Mouse (Mus musculus) cerebellum, adult 18-20 months (tissue): ENCODE measurements at regions not wholly inside any gene's neighbourhood (a gene's known extent, or its start where the extent isn't known, plus 50 kb on each side); places are given as distances from the start of the nearest gene placed in this dataset.

Experiments
- DNase-seq, 2 experiments: peaks; one replicate each; pipeline ENCODE4 v3.0.0; 2021

DNA sequence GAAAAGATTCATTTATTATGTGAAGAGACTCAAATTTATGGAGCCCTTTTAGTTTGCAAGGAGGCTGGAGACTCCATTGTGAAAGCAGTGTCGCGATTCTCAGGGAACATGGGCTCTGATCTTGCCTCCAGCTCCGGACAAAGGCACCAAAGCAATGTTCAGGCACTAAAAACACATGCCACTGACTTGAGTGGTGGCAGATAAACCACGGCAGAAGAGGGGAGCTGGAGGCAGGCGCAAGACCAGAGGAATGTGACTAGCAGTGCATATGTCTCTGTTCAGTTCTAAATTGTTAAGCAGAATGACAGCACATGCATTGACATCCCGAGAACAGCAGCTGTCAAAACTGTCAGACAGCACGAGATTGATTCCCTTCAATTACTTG lies 98.5 kb upstream of the Trp63 start:
- no peak for DNase-seq

DNA sequence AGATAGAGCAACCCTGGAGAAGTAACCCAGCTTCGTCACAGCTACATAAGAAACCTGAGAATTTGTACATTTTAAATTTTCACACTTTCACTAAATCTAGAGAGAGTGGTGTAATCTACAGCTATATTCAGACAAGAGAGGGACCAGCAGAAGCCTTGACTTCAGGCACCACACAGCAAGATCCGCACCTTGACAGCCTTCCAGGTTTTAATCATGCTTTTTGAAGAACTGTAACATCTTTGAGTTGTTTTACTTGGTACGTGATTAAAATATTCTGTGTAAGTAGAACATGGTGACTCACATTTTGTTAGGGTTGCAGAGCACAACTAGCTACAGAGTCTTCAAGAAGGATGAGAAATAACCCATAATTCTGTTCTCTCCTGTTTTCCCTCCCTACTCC lies 97.6 kb upstream of the Trp63 start:
- DNase-seq, result no peak

GRCm38 (mm10) chr16:25587879-25588347 lies 95.7 kb upstream of the Trp63 start:
- DNase-seq, result no peak

GRCm38 (mm10) chr16:25597435-25597834 lies 86.1 kb upstream of the Trp63 start:
- no peak for DNase-seq

DNA sequence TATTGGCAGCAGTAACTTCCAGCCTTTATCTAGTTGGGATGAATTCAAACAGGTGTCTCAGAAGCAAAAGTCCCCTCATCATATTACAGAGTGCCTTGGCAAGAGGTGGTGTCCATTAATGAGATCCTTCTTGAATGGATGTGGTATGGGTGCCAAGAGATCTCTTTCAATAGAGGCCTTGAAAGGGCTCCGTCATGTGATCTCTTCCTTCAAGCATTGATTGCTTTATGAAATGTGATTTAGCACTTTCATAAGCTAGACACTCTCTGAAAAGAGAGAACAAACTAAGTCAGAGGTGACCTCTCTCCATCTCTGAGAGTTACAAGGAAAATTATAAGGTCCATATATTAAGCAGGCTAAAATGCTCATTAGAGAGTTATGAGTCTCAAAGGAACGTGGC lies 80.4 kb upstream of the Trp63 start:
- no peak for DNase-seq

GRCm38 (mm10) chr16:25615229-25615628 lies 68.3 kb upstream of the Trp63 start:
- DNase-seq, result no peak

GRCm38 (mm10) chr16:25615646-25616045 lies 67.9 kb upstream of the Trp63 start:
- DNase-seq, result no peak

DNA sequence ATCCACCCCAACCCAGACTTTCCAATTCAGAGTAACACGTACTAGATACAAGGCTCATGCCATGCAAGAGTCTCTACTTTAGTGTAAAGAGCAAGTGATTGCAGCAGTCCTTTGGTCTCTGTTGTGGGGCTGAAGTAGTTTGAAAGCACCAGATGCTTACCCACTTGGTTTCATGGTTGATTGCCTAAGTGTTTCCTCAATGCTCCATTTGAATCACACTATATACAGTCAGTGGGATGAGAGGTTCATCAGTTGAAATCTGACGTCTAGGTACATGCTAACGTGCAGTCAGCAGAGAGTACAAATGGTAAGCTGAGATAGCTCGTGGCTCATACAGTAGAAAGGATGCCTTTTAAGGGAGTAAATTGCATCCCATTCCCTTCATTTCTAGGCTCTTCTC lies 64.7 kb upstream of the Trp63 start:
- DNase-seq, result no peak

DNA sequence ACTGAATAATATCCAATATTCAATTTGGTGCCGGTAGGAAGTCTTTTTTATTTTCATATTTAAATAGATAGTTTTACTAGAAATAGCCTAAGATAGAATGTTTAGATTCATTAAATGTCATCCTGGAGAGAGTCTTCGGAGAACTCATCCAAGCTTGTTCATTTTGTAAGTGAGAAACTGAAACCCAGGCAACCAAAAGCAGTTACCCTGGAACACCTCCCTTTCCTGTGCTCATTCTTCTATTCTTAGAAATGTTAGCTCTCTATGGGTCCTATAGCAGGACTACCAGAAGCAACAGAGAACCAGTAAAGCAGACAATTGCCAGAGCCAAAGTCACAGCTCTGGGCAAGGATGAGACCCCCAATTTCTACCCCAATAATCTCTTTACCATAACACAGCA lies 60.9 kb upstream of the Trp63 start:
- no peak for DNase-seq

DNA sequence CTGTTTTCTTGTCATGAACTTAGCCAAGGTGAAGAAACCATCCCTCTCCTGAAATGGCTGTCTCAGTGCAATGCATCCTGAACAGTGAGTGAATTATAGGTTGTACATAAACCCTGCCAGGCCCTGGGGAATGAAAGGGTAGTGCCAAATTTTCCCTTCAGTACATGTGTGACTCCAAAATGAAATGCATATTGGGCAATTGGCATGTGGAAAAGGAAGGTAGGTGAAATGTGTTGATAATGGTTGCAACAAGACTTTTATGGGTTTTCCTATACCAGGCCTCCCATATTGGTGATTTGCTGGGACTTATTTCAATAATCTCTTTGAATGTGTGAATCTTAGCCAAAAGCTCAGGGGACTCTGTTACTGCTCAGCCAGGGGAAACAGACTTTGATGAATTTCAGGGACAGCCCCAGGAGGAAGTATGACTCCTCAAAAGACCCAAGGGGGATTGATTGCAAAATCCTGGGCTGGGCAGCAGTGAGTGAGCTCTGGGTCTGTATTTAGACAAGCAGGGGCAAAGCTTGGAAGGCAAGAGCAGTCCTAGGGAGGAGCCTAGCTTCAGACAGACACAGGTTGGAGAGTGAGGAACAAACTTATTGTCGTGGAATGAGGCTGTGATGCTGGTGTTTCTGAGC lies 59.5 kb upstream of the Trp63 start:
- DNase-seq, result no peak

GRCm38 (mm10) chr16:25629750-25630149 lies 53.8 kb upstream of the Trp63 start:
- no peak for DNase-seq

GRCm38 (mm10) chr16:25631139-25631716 lies 52.3 kb upstream of the Trp63 start:
- no peak for DNase-seq
